Mouse (Mus musculus): Measurements from ENCODE around the gene Lrrc4. TPM values are rescaled to one million over a fixed set of nuclear protein-coding genes. Genes with fewer than 3 reads are reported as not detected.

Gene Lrrc4
- polyA plus RNA-seq, 1 experiment: 0.32 TPM

- H3K79me2 ChIP-seq (ENCODE audit: control insufficient read depth, insufficient read depth): no peaks in the 10 kb centered on the region
- H3K36me3 ChIP-seq (ENCODE audit: control insufficient read depth, insufficient read depth): peaks cover 30% of the 10 kb centered on the region
- TF ChIP-seq CTCF (IDR thresholded peaks at IDR 0.05; ENCODE audit: control insufficient read depth, insufficient read depth, insufficient read length) (no peak), USF1 (IDR thresholded peaks at IDR 0.05; ENCODE audit: low read depth) (no peak)
Measured at GRCm38 (mm10) chr6:28875333-28875732, 43.8 kb upstream of the Lrrc4 start.

GRCm38 (mm10) chr6:28874759-28875158, 43.2 kb upstream of the Lrrc4 start:
- Histone ChIP-seq H3K36me3 (ENCODE audit: control insufficient read depth, insufficient read depth) (peaks cover 30% of the 10 kb centered on the region), H3K27me3 (ENCODE audit: control insufficient read depth, insufficient read depth, insufficient read length) (no peaks in the 10 kb centered on the region)
- TF ChIP-seq MYOD1 (IDR thresholded peaks at IDR 0.05; ENCODE audit: control insufficient read depth, insufficient read length, low read depth) (no peak), MYOG (IDR thresholded peaks at IDR 0.05; ENCODE audit: control insufficient read depth, extremely low read depth, insufficient read length) (no peak), CTCF (IDR thresholded peaks at IDR 0.05; ENCODE audit: control insufficient read depth, insufficient read depth, insufficient read length) (no peak), MAX (IDR thresholded peaks at IDR 0.05) (no peak)

More at GRCm38 (mm10) chr6:28875333-28875732, 43.8 kb upstream of the Lrrc4 start:
- H3K4me3 ChIP-seq (ENCODE audit: insufficient read depth, poor library complexity, severe bottlenecking): no peak overlapping the region
- H3K79me3 ChIP-seq (ENCODE audit: low read depth): no peaks in the 10 kb centered on the region
- no peak overlapping the region for H3ac ChIP-seq (ENCODE audit: control insufficient read depth, insufficient read length, low read depth)
- H3K27me3 ChIP-seq (ENCODE audit: control insufficient read depth, insufficient read depth, insufficient read length): no peaks in the 10 kb centered on the region

GRCm38 (mm10) chr6:28874053-28874452, 42.5 kb upstream of the Lrrc4 start:
- Histone ChIP-seq H3K27me3 (ENCODE audit: control insufficient read depth, insufficient read depth, insufficient read length) (no peaks in the 10 kb centered on the region), H3ac (ENCODE audit: control insufficient read depth, insufficient read length, low read depth) (no peak overlapping the region), H3K36me3 (ENCODE audit: control insufficient read depth, insufficient read depth) (peaks cover 36% of the 10 kb centered on the region), H3K79me3 (ENCODE audit: low read depth) (no peaks in the 10 kb centered on the region), H3K4me3 (ENCODE audit: insufficient read depth, poor library complexity, severe bottlenecking) (no peak overlapping the region), H3K79me2 (ENCODE audit: control insufficient read depth, insufficient read depth) (no peaks in the 10 kb centered on the region)
- TF ChIP-seq USF1 (IDR thresholded peaks at IDR 0.05; ENCODE audit: low read depth) (no peak), CEBPB (IDR thresholded peaks at IDR 0.05; ENCODE audit: low read depth) (no peak), MAX (IDR thresholded peaks at IDR 0.05) (no peak), MYOD1 (IDR thresholded peaks at IDR 0.05; ENCODE audit: control insufficient read depth, insufficient read length, low read depth) (no peak), MYOG (IDR thresholded peaks at IDR 0.05; ENCODE audit: control insufficient read depth, extremely low read depth, insufficient read length) (no peak), CTCF (IDR thresholded peaks at IDR 0.05; ENCODE audit: control insufficient read depth, insufficient read depth, insufficient read length) (no peak), FOSL1 (IDR thresholded peaks at IDR 0.05; ENCODE audit: insufficient read depth, low read length, poor library complexity, severe bottlenecking) (no peak)

More at GRCm38 (mm10) chr6:28874759-28875158, 43.2 kb upstream of the Lrrc4 start:
- H3K4me3 ChIP-seq (ENCODE audit: insufficient read depth, poor library complexity, severe bottlenecking): no peak overlapping the region
- no peaks in the 10 kb centered on the region for H3K79me3 ChIP-seq (ENCODE audit: low read depth)
- no peak overlapping the region for H3ac ChIP-seq (ENCODE audit: control insufficient read depth, insufficient read length, low read depth)
- no peaks in the 10 kb centered on the region for H3K79me2 ChIP-seq (ENCODE audit: control insufficient read depth, insufficient read depth)

GRCm38 (mm10) chr6:28872421-28872795, 40.9 kb upstream of the Lrrc4 start:
- Histone ChIP-seq H3K36me3 (ENCODE audit: control insufficient read depth, insufficient read depth) (peaks cover 39% of the 10 kb centered on the region), H3K4me3 (ENCODE audit: insufficient read depth, poor library complexity, severe bottlenecking) (no peak overlapping the region), H3K27me3 (ENCODE audit: control insufficient read depth, insufficient read depth, insufficient read length) (no peaks in the 10 kb centered on the region), H3K79me3 (ENCODE audit: low read depth) (no peaks in the 10 kb centered on the region), H3K79me2 (ENCODE audit: control insufficient read depth, insufficient read depth) (no peaks in the 10 kb centered on the region), H3ac (ENCODE audit: control insufficient read depth, insufficient read length, low read depth) (no peak overlapping the region)
- TF ChIP-seq CEBPB (IDR thresholded peaks at IDR 0.05; ENCODE audit: low read depth) (no peak), MYOD1 (IDR thresholded peaks at IDR 0.05; ENCODE audit: control insufficient read depth, insufficient read length, low read depth) (no peak), FOSL1 (IDR thresholded peaks at IDR 0.05; ENCODE audit: insufficient read depth, low read length, poor library complexity, severe bottlenecking) (no peak), CTCF (IDR thresholded peaks at IDR 0.05; ENCODE audit: control insufficient read depth, insufficient read depth, insufficient read length) (no peak), USF1 (IDR thresholded peaks at IDR 0.05; ENCODE audit: low read depth) (no peak), MAX (IDR thresholded peaks at IDR 0.05) (no peak), MYOG (IDR thresholded peaks at IDR 0.05; ENCODE audit: control insufficient read depth, extremely low read depth, insufficient read length) (no peak)

- no peak overlapping the region for H3K4me3 ChIP-seq (ENCODE audit: insufficient read depth, poor library complexity, severe bottlenecking)
- H3K79me3 ChIP-seq (ENCODE audit: low read depth): no peaks in the 10 kb centered on the region
- H3ac ChIP-seq (ENCODE audit: control insufficient read depth, insufficient read length, low read depth): no peak overlapping the region
- no peak for TF ChIP-seq CTCF (IDR thresholded peaks at IDR 0.05; ENCODE audit: control insufficient read depth, insufficient read depth, insufficient read length)
- no peak for TF ChIP-seq FOSL1 (IDR thresholded peaks at IDR 0.05; ENCODE audit: insufficient read depth, low read length, poor library complexity, severe bottlenecking)
- TF ChIP-seq MAX (IDR thresholded peaks at IDR 0.05): no peak
- no peak for TF ChIP-seq USF1 (IDR thresholded peaks at IDR 0.05; ENCODE audit: low read depth)
- TF ChIP-seq CEBPB (IDR thresholded peaks at IDR 0.05; ENCODE audit: low read depth): no peak
- TF ChIP-seq MYOD1 (IDR thresholded peaks at IDR 0.05; ENCODE audit: control insufficient read depth, insufficient read length, low read depth): no peak
- no peak for TF ChIP-seq MYOG (IDR thresholded peaks at IDR 0.05; ENCODE audit: control insufficient read depth, extremely low read depth, insufficient read length)
- H3K79me2 ChIP-seq (ENCODE audit: control insufficient read depth, insufficient read depth): no peaks in the 10 kb centered on the region
- peaks cover 35% of the 10 kb centered on the region for H3K36me3 ChIP-seq (ENCODE audit: control insufficient read depth, insufficient read depth)
- H3K27me3 ChIP-seq (ENCODE audit: control insufficient read depth, insufficient read depth, insufficient read length): no peaks in the 10 kb centered on the region
Measured at GRCm38 (mm10) chr6:28871725-28872420, 40.3 kb upstream of the Lrrc4 start.

All from C2C12 (cell line).